Mouse (Mus musculus): ENCODE data around the gene Fcrla.

DNA sequence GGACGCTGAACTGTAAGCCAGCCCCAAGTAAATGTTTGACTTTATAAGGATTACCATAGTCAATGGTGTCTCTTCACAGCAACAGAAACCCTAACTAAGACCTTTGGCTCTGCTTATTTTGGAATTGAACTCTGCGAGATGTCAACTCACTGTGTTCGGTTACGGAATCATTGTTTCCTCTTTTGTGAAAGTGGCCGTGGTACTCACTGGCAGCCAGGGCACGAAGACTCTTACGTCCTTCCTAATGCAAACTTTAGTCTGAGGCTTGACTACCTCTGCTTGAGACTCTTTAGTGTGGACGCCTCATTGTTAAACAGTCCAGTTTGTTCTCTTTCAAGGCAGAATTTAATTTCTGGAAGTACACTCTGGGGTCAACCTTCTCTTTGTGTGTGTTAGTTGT lies 8.1 kb downstream of the Fcrla start:
- TF ChIP-seq HCFC1 (IDR thresholded peaks at IDR 0.05; ENCODE audit: borderline replicate concordance, insufficient read depth, low read length) (no peak), CHD2 (IDR thresholded peaks at IDR 0.05; ENCODE audit: low read depth, low read length) (no peak)

Measured in ES-E14 (cell line).